Mouse (Mus musculus): ENCODE data around the gene Opalin. TPM values are rescaled to one million over a fixed set of nuclear protein-coding genes. Genes with fewer than 3 reads are reported as not detected.

Gene Opalin
- polyA plus RNA-seq (2016; fragmentation: Nextera tagmentation; extraction: Ambion mirVana): not detected in 2 replicates

DNA sequence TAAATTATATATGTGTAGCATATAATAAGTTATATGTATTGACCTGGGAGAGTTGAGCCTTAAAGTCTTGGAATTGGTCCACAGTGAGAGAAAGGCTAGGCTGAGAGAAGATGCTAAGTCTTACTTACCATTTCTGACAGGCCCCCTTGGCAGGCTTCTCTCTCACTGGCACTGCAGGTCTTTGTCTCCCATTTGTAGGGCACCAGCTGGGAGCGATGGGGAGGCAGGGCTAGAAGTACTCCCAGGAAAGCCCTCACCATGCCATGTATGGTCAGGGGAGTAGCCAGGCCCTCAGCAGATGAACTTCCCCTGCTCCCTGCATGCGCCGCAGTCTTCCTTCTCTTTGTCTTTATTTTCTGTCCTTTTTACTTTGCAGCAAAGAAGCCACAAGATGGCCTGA lies at the start of gene Opalin:
Opalin (minus strand) TSS at position 208 of the 400 bp plus-strand sequence.
- ATAC-seq (ENCODE audit: insufficient number of reproducible peaks, insufficient read depth, low FRiP score, low TSS enrichment, low read depth): no peak
- H3K4me2 ChIP-seq: no peak within 1 kb of the TSS
- H3K9ac ChIP-seq (replicated peaks): no peak within 1 kb of the TSS
- H3K9me3 ChIP-seq: no peaks in the 10 kb centered on the region
- H3K27ac ChIP-seq: no peak within 1 kb of the TSS
- peaks cover 5% of the 10 kb centered on the region; the same call in 1 of the 2 replicates for H3K27me3 ChIP-seq
- no peaks in the 10 kb centered on the region for H3K36me3 ChIP-seq
- no peaks in the 10 kb centered on the region for H3K4me1 ChIP-seq (replicated peaks)
- 86% methylated on average over 3 of the region's 3 CpGs for WGBS
- H3K4me3 ChIP-seq (replicated peaks): no peak within 1 kb of the TSS

DNA sequence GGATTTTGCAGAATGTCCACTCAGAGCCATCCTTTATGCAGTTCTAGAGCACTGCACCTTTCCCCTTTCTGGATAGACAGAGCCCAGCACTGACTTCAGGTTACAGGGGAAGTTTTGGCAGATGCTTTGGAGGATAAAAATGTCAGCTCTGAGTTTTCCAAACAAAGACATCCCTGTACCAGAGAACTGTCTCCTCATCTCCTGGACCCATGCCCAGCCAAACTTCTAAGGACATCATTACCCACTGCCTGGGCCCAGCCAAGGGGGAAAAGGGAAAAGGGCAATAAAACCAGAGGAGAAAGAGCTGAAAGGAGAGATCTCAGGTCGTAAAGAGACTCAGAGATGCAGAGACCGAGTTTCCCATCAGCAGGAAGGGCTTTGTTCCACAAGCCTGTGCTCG lies 46.1 kb upstream of the Opalin start:
- Histone ChIP-seq H3K4me1 (replicated peaks) (peaks cover 13% of the 10 kb centered on the region; the same call in 1 of the 2 replicates), H3K4me2 (no peak overlapping the region), H3K9ac (replicated peaks) (no peak overlapping the region), H3K36me3 (no peaks in the 10 kb centered on the region), H3K9me3 (no peaks in the 10 kb centered on the region), H3K27ac (no peak overlapping the region), H3K27me3 (no peaks in the 10 kb centered on the region), H3K4me3 (replicated peaks) (no peak overlapping the region)
- no peak for ATAC-seq (ENCODE audit: insufficient number of reproducible peaks, insufficient read depth, low FRiP score, low TSS enrichment, low read depth)
- whole genome bisulfite sequencing: 19% methylated on average over 3 of the region's 3 CpGs

DNA sequence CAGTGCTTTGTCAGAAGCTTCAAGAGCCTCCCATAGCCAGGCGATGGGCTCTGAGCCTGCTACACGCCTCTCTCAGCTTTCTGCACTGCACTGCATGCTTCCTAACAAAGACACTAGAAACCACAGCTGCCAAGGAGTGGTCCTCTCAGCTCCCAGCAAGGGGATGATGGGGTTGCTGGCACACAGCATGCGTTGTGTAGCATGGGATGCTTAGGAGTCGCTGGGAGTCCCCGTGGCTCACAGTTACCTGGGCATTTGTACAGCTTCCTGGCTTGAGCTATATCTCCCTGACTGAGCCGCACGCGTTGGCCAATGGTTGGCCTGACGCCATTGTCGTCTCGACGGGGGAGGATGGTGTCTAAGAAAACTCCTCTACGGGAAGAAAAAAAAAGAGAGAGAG lies 43.0 kb upstream of the Opalin start:
- no peak for ATAC-seq (ENCODE audit: insufficient number of reproducible peaks, insufficient read depth, low FRiP score, low TSS enrichment, low read depth)
- no peak overlapping the region for H3K4me2 ChIP-seq
- no peaks in the 10 kb centered on the region for H3K9me3 ChIP-seq
- no peak overlapping the region for H3K4me3 ChIP-seq (replicated peaks)
- WGBS: 93% methylated on average over 13 of the region's 13 CpGs
- no peak overlapping the region for H3K27ac ChIP-seq
- no peak overlapping the region for H3K9ac ChIP-seq (replicated peaks)
- peaks cover 17% of the 10 kb centered on the region for H3K4me1 ChIP-seq (replicated peaks)
- H3K36me3 ChIP-seq: no peaks in the 10 kb centered on the region
- no peaks in the 10 kb centered on the region for H3K27me3 ChIP-seq

DNA sequence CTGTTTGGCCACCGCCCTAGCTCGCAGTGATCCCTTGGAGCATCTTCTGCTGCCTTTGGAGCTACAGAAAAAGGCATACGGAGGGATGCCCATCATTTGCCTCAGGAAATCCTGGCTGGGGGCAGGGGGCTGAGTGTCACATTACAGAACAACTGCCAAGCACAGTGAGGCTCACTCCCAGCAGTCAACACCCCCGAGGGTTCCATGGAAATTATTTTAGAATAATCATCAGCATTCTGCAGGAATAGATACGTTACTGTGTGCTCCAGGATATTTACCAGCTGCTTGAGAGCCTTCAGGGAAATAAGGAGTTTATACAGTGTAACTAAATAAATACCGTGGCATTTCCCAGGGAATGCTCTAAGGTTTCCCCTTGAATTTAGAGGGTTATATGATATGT lies 41.4 kb upstream of the Opalin start:
- Histone ChIP-seq H3K27me3 (no peaks in the 10 kb centered on the region; the same call in 1 of the 2 replicates), H3K36me3 (no peaks in the 10 kb centered on the region), H3K4me2 (no peak overlapping the region), H3K9me3 (no peaks in the 10 kb centered on the region), H3K4me1 (replicated peaks) (peaks cover 23% of the 10 kb centered on the region), H3K27ac (no peak overlapping the region), H3K9ac (replicated peaks) (no peak overlapping the region), H3K4me3 (replicated peaks) (no peak overlapping the region)
- WGBS: 45% methylated on average over 6 of the region's 6 CpGs
- 0 out of 2 replicates have a peak, but pooled peaks have one; percentile 37 for ATAC-seq (ENCODE audit: insufficient number of reproducible peaks, insufficient read depth, low FRiP score, low TSS enrichment, low read depth)

DNA sequence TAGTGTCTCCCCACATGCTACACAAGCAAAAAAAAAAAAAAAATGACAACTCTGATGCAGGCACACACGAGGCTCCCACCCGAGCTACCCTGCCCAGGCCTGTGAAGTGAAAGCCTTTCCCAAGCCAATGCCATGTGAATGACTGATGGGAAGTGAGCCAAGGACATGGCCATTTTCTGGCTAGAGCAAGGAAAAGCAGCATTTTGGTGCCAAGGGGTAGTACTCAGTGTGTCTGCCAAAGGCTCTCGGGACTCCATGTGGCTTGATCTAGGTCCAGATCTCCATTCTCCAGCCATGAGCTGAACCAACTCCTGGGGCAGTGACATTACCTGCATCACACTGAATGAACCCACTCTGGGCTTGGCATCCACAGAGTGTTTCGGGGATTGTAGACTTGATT lies 40.4 kb upstream of the Opalin start:
- WGBS: 92% methylated on average over 4 of the region's 4 CpGs
- no peaks in the 10 kb centered on the region for H3K9me3 ChIP-seq
- no peak for ATAC-seq (ENCODE audit: insufficient number of reproducible peaks, insufficient read depth, low FRiP score, low TSS enrichment, low read depth)
- H3K4me3 ChIP-seq (replicated peaks): no peak overlapping the region
- H3K27ac ChIP-seq: no peak overlapping the region
- H3K27me3 ChIP-seq: no peaks in the 10 kb centered on the region; the same call in 1 of the 2 replicates
- H3K4me1 ChIP-seq (replicated peaks): peaks cover 28% of the 10 kb centered on the region
- no peak overlapping the region for H3K4me2 ChIP-seq
- H3K9ac ChIP-seq (replicated peaks): no peak overlapping the region
- H3K36me3 ChIP-seq: no peaks in the 10 kb centered on the region

DNA sequence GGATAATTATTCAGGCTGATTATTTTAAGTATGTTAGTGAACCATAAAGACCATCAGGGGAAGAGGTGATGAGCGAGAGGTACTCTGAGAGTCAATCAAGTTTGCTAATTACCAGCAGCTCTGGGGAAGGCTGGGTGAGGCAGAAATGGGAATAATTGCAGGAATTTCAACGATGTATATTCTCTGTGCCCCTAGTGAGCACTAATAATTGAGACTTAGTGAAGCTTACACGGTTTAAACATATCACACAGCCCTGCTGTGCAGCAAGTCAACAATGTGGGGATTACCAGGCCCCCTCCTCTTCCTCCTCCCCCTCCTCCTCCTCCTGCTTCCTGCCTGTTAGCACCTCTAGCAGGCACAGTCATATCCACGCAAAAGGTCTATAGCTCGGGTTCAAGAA lies 37.7 kb upstream of the Opalin start:
- H3K4me1 ChIP-seq (replicated peaks): peaks cover 28% of the 10 kb centered on the region
- WGBS: 26% methylated on average over 5 of the region's 5 CpGs
- no peak overlapping the region for H3K4me3 ChIP-seq (replicated peaks)
- no peaks in the 10 kb centered on the region for H3K9me3 ChIP-seq
- no peak overlapping the region for H3K27ac ChIP-seq
- H3K4me2 ChIP-seq: no peak overlapping the region
- no peak overlapping the region for H3K9ac ChIP-seq (replicated peaks)
- no peak for ATAC-seq (ENCODE audit: insufficient number of reproducible peaks, insufficient read depth, low FRiP score, low TSS enrichment, low read depth)
- H3K36me3 ChIP-seq: no peaks in the 10 kb centered on the region
- H3K27me3 ChIP-seq: no peaks in the 10 kb centered on the region; the same call in 1 of the 2 replicates

DNA sequence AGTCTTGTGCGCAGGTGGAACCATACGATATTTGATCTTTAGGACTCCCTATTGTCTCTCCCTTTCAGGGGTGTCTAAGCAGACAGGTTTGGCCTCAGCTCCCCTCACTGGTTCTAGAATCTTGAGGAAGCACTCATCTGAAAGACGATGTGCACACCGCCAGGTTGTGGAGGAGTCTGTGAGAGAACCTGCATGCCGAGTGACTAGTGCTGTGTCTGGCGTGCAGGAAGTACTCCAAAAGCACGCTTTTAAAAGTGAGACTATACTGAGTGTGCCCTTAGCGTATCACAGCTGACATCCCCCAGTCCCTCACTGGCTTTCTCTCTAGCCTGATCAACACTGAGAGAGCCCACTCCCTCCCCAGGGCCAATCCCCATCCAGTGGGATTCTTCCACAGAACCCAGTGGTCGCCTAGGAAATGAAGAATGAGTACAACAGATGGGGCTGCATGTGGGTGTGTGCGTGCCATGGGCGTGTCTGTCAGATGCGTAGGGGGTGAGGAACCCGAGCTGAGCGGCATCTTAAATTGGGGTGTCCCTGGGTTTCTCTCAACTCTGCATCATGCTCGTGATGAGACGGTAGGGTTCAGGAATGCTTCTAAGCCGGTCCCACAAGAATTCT lies 37.1 kb upstream of the Opalin start:
- H3K9ac ChIP-seq (replicated peaks): no peak overlapping the region
- H3K4me3 ChIP-seq (replicated peaks): no peak overlapping the region
- no peak overlapping the region for H3K27ac ChIP-seq
- no peak for ATAC-seq (ENCODE audit: insufficient number of reproducible peaks, insufficient read depth, low FRiP score, low TSS enrichment, low read depth)
- H3K4me2 ChIP-seq: no peak overlapping the region
- H3K4me1 ChIP-seq (replicated peaks): peaks cover 33% of the 10 kb centered on the region
- H3K27me3 ChIP-seq: no peaks in the 10 kb centered on the region; the same call in 1 of the 2 replicates
- no peaks in the 10 kb centered on the region for H3K9me3 ChIP-seq
- WGBS: 83% methylated on average over 17 of the region's 17 CpGs
- no peaks in the 10 kb centered on the region for H3K36me3 ChIP-seq

DNA sequence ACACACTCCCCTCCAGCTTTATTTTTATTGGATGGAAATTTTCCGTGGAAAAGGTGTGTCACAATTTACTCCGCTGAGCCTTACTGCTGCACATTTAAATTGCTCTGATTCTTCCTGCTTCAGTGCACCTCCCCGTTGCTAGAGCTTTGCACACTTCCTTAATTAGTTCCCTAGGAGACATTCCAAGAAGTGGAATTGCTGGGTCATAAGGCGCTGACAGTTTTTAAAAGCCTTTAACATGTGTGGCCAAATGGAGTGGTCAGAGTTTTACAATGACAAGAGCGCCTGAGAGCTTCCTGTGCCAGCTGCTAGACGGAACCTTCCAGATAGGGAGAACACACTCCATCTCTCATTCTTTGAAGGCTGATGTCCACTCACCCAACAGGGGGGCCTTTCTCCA lies 35.7 kb upstream of the Opalin start:
- Histone ChIP-seq H3K4me1 (replicated peaks) (peaks cover 26% of the 10 kb centered on the region), H3K4me3 (replicated peaks) (no peak overlapping the region), H3K27me3 (no peaks in the 10 kb centered on the region; the same call in 1 of the 2 replicates), H3K9ac (replicated peaks) (no peak overlapping the region), H3K27ac (no peak overlapping the region), H3K4me2 (no peak overlapping the region; the same call in 1 of the 2 replicates), H3K36me3 (no peaks in the 10 kb centered on the region), H3K9me3 (no peaks in the 10 kb centered on the region)
- 20% methylated on average over 6 of the region's 6 CpGs for WGBS
- ATAC-seq (ENCODE audit: insufficient number of reproducible peaks, insufficient read depth, low FRiP score, low TSS enrichment, low read depth): no peak

DNA sequence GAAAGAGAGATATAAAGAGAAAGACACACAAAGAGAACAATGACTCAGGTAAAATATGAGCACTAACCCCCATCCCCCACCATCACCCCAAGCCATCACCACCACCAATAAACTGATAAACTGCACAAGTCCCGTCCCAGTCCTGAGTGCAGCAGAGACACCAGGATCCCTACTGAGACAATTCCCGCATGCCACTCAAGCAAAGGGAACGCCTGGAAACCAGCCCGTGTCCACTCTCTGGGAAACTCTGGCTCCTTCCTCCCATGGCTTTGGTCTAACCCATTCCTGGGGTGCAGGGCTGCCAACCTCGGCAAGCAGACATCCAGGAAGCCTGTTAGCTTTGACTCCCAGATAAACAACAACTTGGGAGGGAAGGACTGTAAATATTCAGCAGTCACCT lies 33.1 kb upstream of the Opalin start:
- H3K36me3 ChIP-seq: no peaks in the 10 kb centered on the region
- peaks cover 27% of the 10 kb centered on the region for H3K4me1 ChIP-seq (replicated peaks)
- H3K27me3 ChIP-seq: peaks cover 4% of the 10 kb centered on the region; the same call in 1 of the 2 replicates
- no peak overlapping the region for H3K27ac ChIP-seq
- ATAC-seq (ENCODE audit: insufficient number of reproducible peaks, insufficient read depth, low FRiP score, low TSS enrichment, low read depth): no peak
- H3K9me3 ChIP-seq: no peaks in the 10 kb centered on the region
- WGBS: 45% methylated on average over 5 of the region's 5 CpGs
- H3K9ac ChIP-seq (replicated peaks): no peak overlapping the region
- no peak overlapping the region for H3K4me3 ChIP-seq (replicated peaks)
- H3K4me2 ChIP-seq: no peak overlapping the region

DNA sequence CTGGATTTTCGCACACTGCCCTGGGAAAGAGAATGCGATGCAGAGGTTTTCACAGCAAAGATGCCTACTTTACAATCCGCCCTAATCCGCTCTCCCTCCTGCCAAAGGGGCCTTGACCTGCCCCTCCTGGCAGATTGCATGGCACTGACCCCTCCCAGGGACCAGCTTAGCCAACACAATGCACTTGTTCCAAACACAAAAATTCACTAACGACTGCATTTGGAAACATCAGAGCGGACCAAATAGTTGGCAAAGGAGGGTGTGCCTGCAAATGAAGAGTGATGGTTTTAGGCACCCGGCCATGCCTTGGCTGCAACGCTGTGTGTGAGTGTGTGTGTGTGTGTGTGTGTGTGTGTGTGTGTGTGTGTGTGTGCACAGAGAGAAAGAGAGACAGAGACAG lies 32.6 kb upstream of the Opalin start:
- Histone ChIP-seq H3K27me3 (peaks cover 4% of the 10 kb centered on the region; the same call in 1 of the 2 replicates), H3K9me3 (no peaks in the 10 kb centered on the region), H3K27ac (no peak overlapping the region), H3K9ac (replicated peaks) (no peak overlapping the region), H3K36me3 (no peaks in the 10 kb centered on the region), H3K4me1 (replicated peaks) (peaks cover 22% of the 10 kb centered on the region), H3K4me2 (no peak overlapping the region), H3K4me3 (replicated peaks) (no peak overlapping the region)
- no peak for ATAC-seq (ENCODE audit: insufficient number of reproducible peaks, insufficient read depth, low FRiP score, low TSS enrichment, low read depth)
- WGBS: 69% methylated on average over 8 of the region's 8 CpGs

DNA sequence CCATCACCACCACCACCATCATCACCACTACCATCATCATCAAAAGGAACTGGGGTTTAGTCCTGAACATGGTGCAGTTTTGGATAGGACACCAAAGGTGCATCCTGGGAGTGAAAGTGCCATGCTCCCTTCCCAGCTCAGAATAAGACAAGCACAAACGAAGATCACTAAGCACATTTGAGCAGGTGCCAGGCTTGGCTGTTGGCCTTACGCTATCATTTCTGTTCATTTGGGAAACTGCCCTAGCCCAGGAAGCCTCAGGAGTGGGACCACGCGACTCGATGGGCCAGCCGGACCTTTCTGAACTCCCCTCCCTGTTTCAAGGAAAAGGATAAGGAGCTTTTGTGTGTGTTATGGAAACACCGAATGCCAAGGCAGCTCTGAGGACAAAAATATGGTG lies 31.8 kb upstream of the Opalin start:
- H3K9me3 ChIP-seq: no peaks in the 10 kb centered on the region
- H3K4me2 ChIP-seq: no peak overlapping the region
- H3K27me3 ChIP-seq: 0 out of 2 replicates have a peak, but pooled peaks cover 4% of the 10 kb centered on the region
- H3K9ac ChIP-seq (replicated peaks): no peak overlapping the region
- ATAC-seq (ENCODE audit: insufficient number of reproducible peaks, insufficient read depth, low FRiP score, low TSS enrichment, low read depth): no peak
- no peak overlapping the region for H3K27ac ChIP-seq
- WGBS: 89% methylated on average over 7 of the region's 7 CpGs
- peaks cover 21% of the 10 kb centered on the region for H3K4me1 ChIP-seq (replicated peaks)
- no peak overlapping the region for H3K4me3 ChIP-seq (replicated peaks)
- H3K36me3 ChIP-seq: no peaks in the 10 kb centered on the region

DNA sequence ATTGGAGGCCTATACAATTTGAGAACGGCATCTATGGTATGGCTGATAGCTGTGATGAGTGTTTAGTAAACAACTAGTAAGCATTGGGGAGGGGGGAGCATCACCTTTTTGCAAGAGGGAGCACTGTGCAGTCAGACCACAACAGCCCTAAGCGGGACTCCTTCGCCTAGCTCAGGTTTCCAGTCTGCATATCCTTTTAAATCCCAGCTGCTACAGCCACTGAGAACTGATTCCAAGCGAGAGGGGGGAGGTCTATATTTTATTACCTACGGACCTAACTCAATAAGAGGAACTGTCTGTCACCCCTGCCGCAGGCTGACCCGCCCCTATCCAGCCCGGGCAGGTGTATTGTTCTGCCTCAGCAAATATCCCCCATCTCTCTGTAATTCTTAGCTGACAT lies 30.6 kb upstream of the Opalin start:
- WGBS: 34% methylated on average over 8 of the region's 8 CpGs

More for the DNA sequence above, 30.6 kb upstream of the Opalin start:
- no peak overlapping the region for H3K4me2 ChIP-seq
- no peaks in the 10 kb centered on the region for H3K9me3 ChIP-seq
- H3K4me1 ChIP-seq (replicated peaks): peaks cover 12% of the 10 kb centered on the region
- no peak overlapping the region for H3K27ac ChIP-seq
- no peak overlapping the region for H3K9ac ChIP-seq (replicated peaks)
- no peak overlapping the region for H3K4me3 ChIP-seq (replicated peaks)
- 0 out of 2 replicates have a peak, but pooled peaks cover 4% of the 10 kb centered on the region for H3K27me3 ChIP-seq
- ATAC-seq (ENCODE audit: insufficient number of reproducible peaks, insufficient read depth, low FRiP score, low TSS enrichment, low read depth): no peak
- no peaks in the 10 kb centered on the region for H3K36me3 ChIP-seq
